ENCODE assay signal across 9 mouse cellular contexts in the genomic region with DNA sequence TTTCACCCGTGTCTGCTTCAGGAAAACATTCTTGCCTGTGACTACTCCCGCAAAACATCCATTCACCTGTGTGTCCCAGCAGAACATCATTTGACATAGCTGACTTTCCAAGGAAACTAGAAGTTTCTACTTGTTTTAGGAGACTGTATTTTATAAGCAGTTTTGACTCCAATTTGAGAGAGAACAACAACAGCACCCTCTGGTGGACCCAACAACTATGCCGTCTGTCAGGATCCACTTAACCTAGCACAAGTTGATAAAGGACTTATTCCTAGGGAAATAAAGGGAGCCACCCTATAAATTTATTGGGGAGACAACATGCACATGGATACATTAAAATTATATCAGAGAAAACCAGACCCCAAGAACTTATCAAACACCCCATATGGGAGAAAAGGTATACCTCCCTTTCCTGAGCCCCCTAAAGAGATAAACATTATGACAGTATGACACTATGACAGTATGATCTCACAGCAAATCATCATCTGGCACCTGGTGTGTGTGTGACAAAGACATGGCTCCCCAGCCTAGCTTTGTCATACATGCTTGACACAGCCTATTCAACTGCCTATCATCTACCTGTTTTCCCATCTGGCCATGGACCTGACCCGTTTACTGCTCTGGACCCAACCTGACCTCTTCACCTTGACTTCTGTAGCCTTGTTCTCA. TPM values are rescaled to one million over a fixed set of nuclear protein-coding genes. Genes with fewer than 3 reads are reported as not detected.
DNase-seq lines count a peak whose midpoint lies in the region; ATAC-seq and TF ChIP-seq lines count a peak whose summit lies in the region.
"Had no signal": no experiment of that assay in that cellular context is flagged by ENCODE, and none has a peak within 500 bp of the region (broad histone marks: within the 10 kb centered on the region; RNA-seq: fewer than 3 reads in every experiment).

No protein-coding gene starts in this region.

- no peak overlapping the region for H3K27ac ChIP-seq in heart, postnatal 0 days (ENCODE audit: low read depth)
- peak overlapping the region; percentile 29; the same call in 1 of the 2 replicates for H3K27ac ChIP-seq in limb, embryonic 13.5 days
- no peak overlapping the region for H3K27ac ChIP-seq in forebrain, embryonic 13.5 days
- H3K27ac ChIP-seq: heart, embryonic 13.5 days had no signal

- peak; percentile 48 for TF ChIP-seq CTCF in heart, postnatal 0 days (IDR thresholded peaks at IDR 0.05; ENCODE audit: low read depth)

- WGBS in heart, postnatal 0 days = 67% methylated on average over 4 of the region's 4 CpGs
- 85% methylated on average over 4 of the region's 4 CpGs for WGBS in limb, embryonic 13.5 days
- 89% methylated on average over 4 of the region's 4 CpGs for WGBS in forebrain, embryonic 13.5 days

- intact Hi-C loops in heart, postnatal 25 days (cut with DNase I) = no loop called here

- no peak overlapping the region for H3K9ac ChIP-seq in heart, postnatal 0 days (replicated peaks; ENCODE audit: low read depth, low read length)
- H3K9ac ChIP-seq in limb, embryonic 13.5 days = no peak overlapping the region
- H3K9ac ChIP-seq in forebrain, embryonic 13.5 days = no peak overlapping the region
- H3K9ac ChIP-seq: heart, embryonic 13.5 days had no signal

- H3K4me3 ChIP-seq in heart, postnatal 0 days (ENCODE audit: low read depth, low read length) = no peak overlapping the region
- no peak overlapping the region for H3K4me3 ChIP-seq in limb, embryonic 13.5 days
- H3K4me3 ChIP-seq in forebrain, embryonic 13.5 days = no peak overlapping the region
- H3K4me3 ChIP-seq: heart, embryonic 13.5 days had no signal

- no peaks in the 10 kb centered on the region for H3K36me3 ChIP-seq in heart, postnatal 0 days (replicated peaks; ENCODE audit: control insufficient read depth, insufficient read depth, low read length)
- H3K36me3 ChIP-seq in limb, embryonic 13.5 days = no peaks in the 10 kb centered on the region
- H3K36me3 ChIP-seq in forebrain, embryonic 13.5 days (ENCODE audit: poor library complexity, severe bottlenecking) = no peaks in the 10 kb centered on the region
- H3K36me3 ChIP-seq: heart, embryonic 13.5 days had no signal

- DNase-seq in heart, postnatal 0 days (ENCODE audit: low spot score) = no peak
- no peak for DNase-seq in heart, postnatal 25 days (ENCODE audit: low spot score)
- DNase-seq in B cell, adult 2 months = peak; percentile 32 to 42
- DNase-seq in ZHBTc4 (ENCODE audit: low read depth, low spot score) = peak; percentile 32
- DNase-seq in thymus, postnatal 4 days = peak; percentile 62
- no peak for DNase-seq in c-Kit-positive CD71-positive TER-119-positive erythroid progenitor cells, embryonic 14.5 days (ENCODE audit: low spot score)

- TF ChIP-seq EP300 in heart, postnatal 0 days (IDR thresholded peaks at IDR 0.05; ENCODE audit: low read depth) = no peak

- H3K4me2 ChIP-seq in heart, postnatal 0 days (ENCODE audit: low read depth, low read length) = no peak overlapping the region
- no peak overlapping the region for H3K4me2 ChIP-seq in limb, embryonic 13.5 days (replicated peaks)
- H3K4me2 ChIP-seq in forebrain, embryonic 13.5 days = no peak overlapping the region
- H3K4me2 ChIP-seq: heart, embryonic 13.5 days had no signal

- no peaks in the 10 kb centered on the region for H3K27me3 ChIP-seq in heart, postnatal 0 days (ENCODE audit: control insufficient read depth, insufficient read depth, low read length)
- no peaks in the 10 kb centered on the region for H3K27me3 ChIP-seq in limb, embryonic 13.5 days
- no peaks in the 10 kb centered on the region for H3K27me3 ChIP-seq in forebrain, embryonic 13.5 days
- H3K27me3 ChIP-seq: heart, embryonic 13.5 days had no signal

- no peaks in the 10 kb centered on the region for H3K9me3 ChIP-seq in heart, postnatal 0 days (replicated peaks; ENCODE audit: control insufficient read depth, low read length)
- peaks cover 3% of the 10 kb centered on the region; the same call in 1 of the 2 replicates for H3K9me3 ChIP-seq in limb, embryonic 13.5 days
- no peaks in the 10 kb centered on the region for H3K9me3 ChIP-seq in forebrain, embryonic 13.5 days (replicated peaks)
- H3K9me3 ChIP-seq: heart, embryonic 13.5 days had no signal

- no peak for ATAC-seq in heart, postnatal 0 days (ENCODE audit: insufficient read depth, low read depth)
- no peak for ATAC-seq in limb, embryonic 13.5 days (ENCODE audit: low FRiP score, low read depth)
- ATAC-seq in forebrain, embryonic 13.5 days = no peak

- H3K4me1 ChIP-seq in heart, postnatal 0 days (ENCODE audit: control insufficient read depth, insufficient read depth) = no peaks in the 10 kb centered on the region
- peaks cover 8% of the 10 kb centered on the region; the same call in 1 of the 2 replicates for H3K4me1 ChIP-seq in limb, embryonic 13.5 days
- H3K4me1 ChIP-seq in forebrain, embryonic 13.5 days = no peaks in the 10 kb centered on the region
- H3K4me1 ChIP-seq: heart, embryonic 13.5 days had no signal

RNA-seq across cellular contexts. Expression of gene Creb3l2, which starts 31.9 kb away (rescaled TPM):
- 32.4 and 39.7 TPM in 2 replicates for total RNA-seq in heart, postnatal 0 days (2014; rRNA removed; ENCODE audit: low replicate concordance)
- polyA plus RNA-seq in heart, postnatal 0 days (2015; fragmentation: Nextera tagmentation; extraction: Ambion mirVana) = 16.3 TPM in 2 replicates
- total RNA-seq in heart, postnatal 25 days (2021) = 10 to 100 TPM; 23.9 to 28.5 TPM
- 36.4 and 44.6 TPM in 2 replicates for polyA plus RNA-seq in limb, embryonic 13.5 days (2015; fragmentation: Nextera tagmentation; extraction: Ambion mirVana)
- polyA plus RNA-seq in forebrain, embryonic 13.5 days (2015; fragmentation: Nextera tagmentation; extraction: Ambion mirVana) = 2.0 and 2.1 TPM in 2 replicates

RNA-seq across cellular contexts. Expression of gene Akr1d1, which starts 56.2 kb away (rescaled TPM):
- not detected in 2 replicates for total RNA-seq in heart, postnatal 0 days (2014; rRNA removed; ENCODE audit: low replicate concordance)
- not detected in 2 replicates for polyA plus RNA-seq in heart, postnatal 0 days (2015; fragmentation: Nextera tagmentation; extraction: Ambion mirVana)
- total RNA-seq in heart, postnatal 25 days (2021) = not detected
- not detected in 2 replicates for polyA plus RNA-seq in limb, embryonic 13.5 days (2015; fragmentation: Nextera tagmentation; extraction: Ambion mirVana)
- not detected in 2 replicates for polyA plus RNA-seq in forebrain, embryonic 13.5 days (2015; fragmentation: Nextera tagmentation; extraction: Ambion mirVana)
- polyA plus RNA-seq: heart, embryonic 13.5 days had no signal

Comparison
In these comparisons a context has a peak if more than half of its experiments do, and no peak if none do; other contexts are left out.
1. DNase-seq: peak in B cell, adult 2 months (2 of 2), ZHBTc4 (single experiment) and thymus, postnatal 4 days (single experiment); none in heart, postnatal 0 days (single experiment), heart, postnatal 25 days (single experiment) and c-Kit-positive CD71-positive TER-119-positive erythroid progenitor cells, embryonic 14.5 days (single experiment).